25 mouse cellular contexts compared by ENCODE assay signal in the genomic region with DNA sequence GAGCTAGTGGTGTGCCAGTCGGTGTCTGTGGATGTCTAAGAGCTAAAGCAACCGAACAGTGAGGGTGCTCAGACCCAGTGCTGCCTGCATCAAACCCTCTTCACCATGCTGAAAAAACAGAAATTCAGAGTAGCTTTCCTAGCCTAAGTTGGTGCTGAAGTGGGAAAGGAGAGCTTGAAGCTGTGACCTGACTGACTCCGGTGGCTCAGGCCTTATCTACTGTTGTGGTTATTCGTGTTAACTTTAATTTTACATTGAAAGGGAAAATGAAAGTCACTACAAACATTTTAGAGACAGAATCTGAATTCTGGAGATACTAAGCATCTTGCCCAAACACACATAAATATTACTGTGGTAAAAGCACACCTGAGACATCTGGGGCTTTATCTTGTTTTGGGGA.
A peak's percentile ranks its signal among the peaks of the same experiment; 100 is the strongest.
DNase-seq lines count a peak whose midpoint lies in the region; ATAC-seq lines count a peak whose summit lies in the region.
"Had no signal": no experiment of that assay in that cellular context is flagged by ENCODE, and none has a peak within 500 bp of the region (broad histone marks: within the 10 kb centered on the region; RNA-seq: fewer than 3 reads in every experiment).

No protein-coding gene starts in this region.

- H3K27ac ChIP-seq in heart, embryonic 15.5 days = peak overlapping the region; percentile 50; the same call in 1 of the 2 replicates
- H3K27ac ChIP-seq in heart, embryonic 10.5 days = no peak overlapping the region
- H3K27ac ChIP-seq in forebrain, embryonic 10.5 days = no peak overlapping the region
- H3K27ac ChIP-seq: embryonic facial prominence, embryonic 13.5 days; heart, adult 2 months; limb, embryonic 12.5 days; midbrain, embryonic 15.5 days; neural tube, embryonic 12.5 days had no signal

- H3K4me2 ChIP-seq in heart, embryonic 15.5 days = no peak overlapping the region
- H3K4me2 ChIP-seq: embryonic facial prominence, embryonic 13.5 days; limb, embryonic 12.5 days; liver, embryonic 11.5 days; midbrain, embryonic 15.5 days; neural tube, embryonic 12.5 days had no signal

- no peak overlapping the region for H3K4me3 ChIP-seq in heart, embryonic 15.5 days
- H3K4me3 ChIP-seq in heart, embryonic 10.5 days = no peak overlapping the region
- no peak overlapping the region for H3K4me3 ChIP-seq in forebrain, embryonic 10.5 days
- H3K4me3 ChIP-seq: embryonic facial prominence, embryonic 13.5 days; erythroblast, embryonic 14.5 days; heart, adult 2 months; limb, embryonic 12.5 days; midbrain, embryonic 15.5 days; neural tube, embryonic 12.5 days had no signal

- H3K36me3 ChIP-seq in heart, embryonic 15.5 days = no peaks in the 10 kb centered on the region
- H3K36me3 ChIP-seq in heart, embryonic 10.5 days = no peaks in the 10 kb centered on the region
- no peaks in the 10 kb centered on the region for H3K36me3 ChIP-seq in forebrain, embryonic 10.5 days (replicated peaks)
- H3K36me3 ChIP-seq: embryonic facial prominence, embryonic 13.5 days; limb, embryonic 12.5 days; midbrain, embryonic 15.5 days; neural tube, embryonic 12.5 days had no signal

- H3K9ac ChIP-seq in heart, embryonic 15.5 days = no peak overlapping the region
- H3K9ac ChIP-seq: embryonic facial prominence, embryonic 13.5 days; limb, embryonic 12.5 days; liver, postnatal 0 days; midbrain, embryonic 15.5 days; neural tube, embryonic 12.5 days had no signal

- H3K4me1 ChIP-seq in heart, embryonic 15.5 days (replicated peaks) = peaks cover 20% of the 10 kb centered on the region
- peaks cover 19% of the 10 kb centered on the region; the same call in 1 of the 2 replicates for H3K4me1 ChIP-seq in heart, embryonic 10.5 days
- H3K4me1 ChIP-seq in forebrain, embryonic 10.5 days = peaks cover 14% of the 10 kb centered on the region
- H3K4me1 ChIP-seq: limb, embryonic 12.5 days; neural tube, embryonic 12.5 days had no signal

- no peak for ATAC-seq in heart, embryonic 15.5 days (replicated peaks; ENCODE audit: insufficient number of reproducible peaks, insufficient read depth, low FRiP score, low read depth)
- peak; percentile 43 for ATAC-seq in megakaryocyte progenitor cell, adult 5-6 weeks (replicated peaks; ENCODE audit: poor library complexity)
- ATAC-seq: forebrain, embryonic 14.5 days; hindbrain, embryonic 16.5 days; intestine, postnatal 0 days; liver, postnatal 0 days; midbrain, embryonic 15.5 days had no signal

- no peak for DNase-seq in heart, embryonic 10.5 days (ENCODE audit: low spot score)
- peak; percentile 34 for DNase-seq in CD4-positive helper T cell, adult 2 months (ENCODE audit: low read depth, low spot score)
- peak; percentile 42 for DNase-seq in MEL-GATA-1-ER (ENCODE audit: extremely low read depth, low read depth)
- no peak for DNase-seq in spleen, postnatal 10 days (ENCODE audit: low spot score in 2 of 2)
- no peak for DNase-seq in forebrain, embryonic 10.5 days (ENCODE audit: extremely low spot score, low spot score)
- DNase-seq: cerebellum, adult 11-12 months; cerebellum, postnatal 10 days; gastrocnemius, postnatal 14 days; heart, adult 2 months; layer of hippocampus, postnatal 36 days; liver, postnatal 0 days; lung, postnatal 14 days; right cerebral cortex, postnatal 14 days; thymus, postnatal 14 days had no signal

- H3K9me3 ChIP-seq in heart, embryonic 15.5 days (replicated peaks) = no peaks in the 10 kb centered on the region
- H3K9me3 ChIP-seq in heart, embryonic 10.5 days = no peaks in the 10 kb centered on the region
- no peaks in the 10 kb centered on the region for H3K9me3 ChIP-seq in forebrain, embryonic 10.5 days
- H3K9me3 ChIP-seq: embryonic facial prominence, embryonic 13.5 days; limb, embryonic 12.5 days; midbrain, embryonic 15.5 days; neural tube, embryonic 12.5 days had no signal

- 43% methylated on average over 4 of the region's 4 CpGs for WGBS in heart, embryonic 15.5 days
- 54% methylated on average over 4 of the region's 4 CpGs for WGBS in heart, embryonic 10.5 days
- WGBS in forebrain, embryonic 10.5 days = 86% methylated on average over 4 of the region's 4 CpGs

- H3K27me3 ChIP-seq in heart, embryonic 15.5 days = no peaks in the 10 kb centered on the region
- no peaks in the 10 kb centered on the region for H3K27me3 ChIP-seq in heart, embryonic 10.5 days (ENCODE audit: insufficient read depth, poor library complexity, severe bottlenecking)
- no peaks in the 10 kb centered on the region for H3K27me3 ChIP-seq in forebrain, embryonic 10.5 days (ENCODE audit: poor library complexity, severe bottlenecking)
- H3K27me3 ChIP-seq: embryonic facial prominence, embryonic 13.5 days; limb, embryonic 12.5 days; midbrain, embryonic 15.5 days; neural tube, embryonic 12.5 days had no signal

Comparison
In these comparisons a context has a peak if more than half of its experiments do, and no peak if none do; other contexts are left out.
1. DNase-seq: peak in CD4-positive helper T cell, adult 2 months (single experiment) and MEL-GATA-1-ER (single experiment); none in heart, embryonic 10.5 days (single experiment), spleen, postnatal 10 days (0 of 2) and forebrain, embryonic 10.5 days (single experiment).